Mouse (Mus musculus) hindbrain, embryonic 11.5 days (tissue): ENCODE measurements around the gene B4galt5. TPM values are rescaled to one million over a fixed set of nuclear protein-coding genes. Genes with fewer than 3 reads are reported as not detected.

Experiments
- ATAC-seq: fragments of 200-750 bp; cut with Nextera tagmentation; 2 replicates; pipeline ENCODE4 v1.8.0; 2017; ENCODE audit warnings: mild to moderate bottlenecking, moderate TSS enrichment, moderate library complexity; ENCODE audit not compliant: low FRiP score
- DNase-seq: peaks from one replicate; pipeline ENCODE4 v3.0.0-alpha.2; 2015; ENCODE audit warnings: low spot score
- H3K27ac ChIP-seq: fragments of 300-500 bp; sonication (generic); 2 replicates; pipeline ENCODE4 v1.5.1; 2014; ENCODE audit warnings: mild to moderate bottlenecking, low read depth, low read length
- H3K27me3 ChIP-seq: fragments of 300-500 bp; sonication (generic); 2 replicates; pipeline ENCODE4 v1.6.1; 2014; ENCODE audit warnings: mild to moderate bottlenecking, low read length, moderate library complexity, mixed read lengths; ENCODE audit not compliant: control insufficient read depth, insufficient read depth
- H3K36me3 ChIP-seq: fragments of 300-500 bp; sonication (generic); 2 replicates; pipeline ENCODE4 v1.6.1; 2014; ENCODE audit warnings: mild to moderate bottlenecking, low read length, moderate library complexity, mixed read lengths; ENCODE audit not compliant: control insufficient read depth, insufficient read depth
- H3K4me1 ChIP-seq: fragments of 300-500 bp; sonication (generic); replicated peaks from 2 replicates; pipeline ENCODE4 v1.6.1; 2014; ENCODE audit warnings: low read length, mixed read lengths; ENCODE audit not compliant: control insufficient read depth, insufficient read depth
- H3K4me2 ChIP-seq: fragments of 300-500 bp; sonication (generic); replicated peaks from 2 replicates; pipeline ENCODE4 v1.6.1; 2014; ENCODE audit warnings: mild to moderate bottlenecking, low read depth, low read length
- H3K4me3 ChIP-seq: fragments of 300-500 bp; sonication (generic); 2 replicates; pipeline ENCODE4 v1.5.1; 2014; ENCODE audit warnings: low read depth, low read length
- H3K9ac ChIP-seq: fragments of 300-500 bp; sonication (generic); 2 replicates; pipeline ENCODE4 v1.6.1; 2014; ENCODE audit warnings: low read depth, low read length
- H3K9me3 ChIP-seq: fragments of 300-500 bp; sonication (generic); 2 replicates; pipeline ENCODE4 v1.6.1; 2016; ENCODE audit warnings: low read length; ENCODE audit not compliant: control insufficient read depth
- WGBS: fragments of 180-500 bp; shearing (Covaris S2); extraction: QIAGEN DNeasy Blood & Tissue Kit; methylation state at CpG from one replicate; pipeline ENCODE4 v1.1.7; 2014; 5-methylcytosine and 5-hydroxymethylcytosine counted together
- polyA plus RNA-seq: library from polyadenylated mRNA; unstranded; fragments of >200 nt; fragmentation: Nextera tagmentation; extraction: Ambion mirVana; gene quantifications from 2 replicates; pipeline ENCODE4 v1.2.1, GENCODE M21; 2014

B4galt5 gene
- polyA plus RNA-seq, 1 experiment from 2014 or later: 15.3 TPM

DNA sequence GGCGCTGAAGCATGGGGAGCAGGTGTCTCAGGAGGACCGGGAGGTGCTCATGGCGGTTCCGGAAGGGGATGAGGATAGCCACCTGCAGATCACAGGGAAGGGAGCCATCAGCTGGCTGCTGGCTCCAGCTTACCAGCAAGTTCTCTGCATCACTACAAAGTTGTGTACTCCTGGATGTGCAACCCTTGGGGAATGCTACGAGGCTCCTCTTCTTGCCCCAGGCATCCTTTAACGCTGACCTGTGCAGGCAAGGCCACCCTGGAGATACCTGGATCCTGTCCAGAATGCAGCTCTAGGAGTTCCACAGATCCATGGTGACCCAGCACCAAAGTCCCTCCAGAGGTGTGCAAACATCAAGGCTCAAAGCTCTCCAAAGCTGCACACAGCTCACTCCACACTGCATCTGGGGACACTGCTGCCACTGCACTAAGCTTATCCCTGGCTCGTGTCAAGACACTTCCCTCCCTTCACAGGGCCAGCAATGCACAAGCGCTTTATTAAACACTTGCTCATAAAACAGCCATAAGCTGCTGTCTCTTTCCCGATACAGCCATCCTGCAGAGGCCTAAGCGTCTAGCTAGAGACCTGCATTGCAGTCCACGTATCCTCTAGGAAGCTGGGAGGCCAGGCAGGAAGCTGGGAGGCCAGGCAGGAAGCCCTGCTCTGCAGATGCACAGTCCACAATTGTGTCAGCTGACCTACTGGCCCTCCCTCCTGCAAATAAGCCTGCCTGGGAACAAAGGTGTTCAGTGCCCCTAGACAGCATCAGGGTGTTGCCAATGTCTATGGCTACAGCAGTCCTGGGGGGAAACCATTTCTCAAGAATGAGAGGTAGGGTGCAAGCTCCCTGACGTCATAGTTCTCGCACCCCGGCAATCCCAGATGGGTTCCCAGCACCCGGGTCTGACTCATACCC lies 42.1 kb downstream of the B4galt5 start:
- H3K4me1 ChIP-seq: peaks cover 4% of the 10 kb centered on the region; the same call in 1 of the 2 replicates
- H3K36me3 ChIP-seq: 0 out of 2 replicates have a peak, but pooled peaks cover 2% of the 10 kb centered on the region
- H3K9ac ChIP-seq: no peak overlapping the region
- H3K4me3 ChIP-seq: no peak overlapping the region
- no peak overlapping the region for H3K4me2 ChIP-seq
- 91% methylated on average over 15 of the region's 15 CpGs for WGBS
- no peaks in the 10 kb centered on the region for H3K9me3 ChIP-seq
- no peaks in the 10 kb centered on the region for H3K27me3 ChIP-seq
- DNase-seq (no peak), ATAC-seq (no peak)
- peak overlapping the region; percentile 42; the same call in 1 of the 2 replicates for H3K27ac ChIP-seq

DNA sequence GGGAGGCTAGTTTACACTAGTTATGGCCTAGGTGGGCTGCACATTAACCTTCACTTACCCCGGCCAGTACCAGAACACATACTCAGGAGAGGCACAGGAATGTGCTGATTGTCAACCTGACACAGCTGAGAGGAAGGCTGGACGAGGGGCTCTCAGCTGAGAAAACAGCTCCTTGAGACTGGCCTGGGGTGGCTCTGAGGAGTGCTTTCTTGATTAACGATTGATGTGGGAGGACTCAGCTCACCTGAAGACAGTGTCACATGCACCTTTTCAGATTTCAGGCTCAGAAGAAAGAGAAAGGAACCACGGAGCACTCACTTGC lies 42.7 kb downstream of the B4galt5 start:
- Histone ChIP-seq H3K9me3 (no peaks in the 10 kb centered on the region), H3K4me1 (peaks cover 4% of the 10 kb centered on the region; the same call in 1 of the 2 replicates), H3K27ac (no peak overlapping the region), H3K4me3 (no peak overlapping the region), H3K36me3 (0 out of 2 replicates have a peak, but pooled peaks cover 2% of the 10 kb centered on the region), H3K4me2 (no peak overlapping the region), H3K27me3 (no peaks in the 10 kb centered on the region), H3K9ac (no peak overlapping the region)
- 85% methylated on average over 4 of the region's 4 CpGs for WGBS
- DNase-seq: no peak
- ATAC-seq: no peak

DNA sequence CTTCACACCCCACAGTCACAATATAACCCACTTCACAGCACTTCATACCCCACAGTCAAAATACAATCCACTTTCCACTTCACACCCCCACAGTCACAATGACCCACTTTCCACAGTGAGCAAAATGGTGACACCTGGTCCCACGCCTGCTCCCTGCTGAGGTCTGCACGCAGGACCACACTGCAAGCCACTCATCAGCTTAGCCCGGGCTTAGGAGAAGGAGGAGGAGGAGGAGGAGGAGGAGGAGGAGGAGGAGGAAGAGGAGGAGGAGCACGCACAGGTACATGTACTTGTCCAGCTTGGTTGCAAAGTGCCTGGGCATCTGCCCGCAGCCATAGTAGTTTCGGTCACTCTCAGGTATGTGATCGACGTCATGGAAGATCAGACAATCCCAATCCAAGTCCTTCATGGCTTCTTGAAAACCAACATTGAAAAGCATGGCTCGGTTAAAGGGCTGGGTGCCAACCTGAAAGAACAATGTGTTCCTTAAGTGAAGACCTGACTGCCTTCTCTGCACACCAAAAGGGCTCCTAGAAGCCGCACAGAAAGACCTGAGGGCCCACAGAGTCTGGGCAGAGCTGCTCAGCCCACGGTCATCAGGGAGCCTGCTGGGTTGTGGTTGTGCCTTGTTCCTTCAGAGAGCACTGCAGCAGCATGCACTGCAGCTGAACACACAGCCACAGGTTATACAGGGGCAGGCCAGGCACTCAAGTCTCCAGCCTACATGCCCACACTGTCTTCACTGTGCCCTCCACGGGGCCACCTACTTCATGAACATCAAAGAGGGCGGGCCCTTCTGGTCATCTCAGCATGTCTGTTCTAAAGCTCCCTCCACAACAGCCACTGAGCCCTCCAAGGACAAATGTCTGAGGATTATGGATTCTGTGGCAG lies 43.4 kb downstream of the B4galt5 start:
- Histone ChIP-seq H3K4me1 (peaks cover 4% of the 10 kb centered on the region; the same call in 1 of the 2 replicates), H3K27me3 (no peaks in the 10 kb centered on the region), H3K36me3 (0 out of 2 replicates have a peak, but pooled peaks cover 2% of the 10 kb centered on the region), H3K9ac (no peak overlapping the region), H3K9me3 (no peaks in the 10 kb centered on the region), H3K4me3 (no peak overlapping the region), H3K4me2 (no peak overlapping the region), H3K27ac (no peak overlapping the region)
- WGBS: 94% methylated on average over 12 of the region's 13 CpGs
- DNase-seq: no peak
- no peak for ATAC-seq

DNA sequence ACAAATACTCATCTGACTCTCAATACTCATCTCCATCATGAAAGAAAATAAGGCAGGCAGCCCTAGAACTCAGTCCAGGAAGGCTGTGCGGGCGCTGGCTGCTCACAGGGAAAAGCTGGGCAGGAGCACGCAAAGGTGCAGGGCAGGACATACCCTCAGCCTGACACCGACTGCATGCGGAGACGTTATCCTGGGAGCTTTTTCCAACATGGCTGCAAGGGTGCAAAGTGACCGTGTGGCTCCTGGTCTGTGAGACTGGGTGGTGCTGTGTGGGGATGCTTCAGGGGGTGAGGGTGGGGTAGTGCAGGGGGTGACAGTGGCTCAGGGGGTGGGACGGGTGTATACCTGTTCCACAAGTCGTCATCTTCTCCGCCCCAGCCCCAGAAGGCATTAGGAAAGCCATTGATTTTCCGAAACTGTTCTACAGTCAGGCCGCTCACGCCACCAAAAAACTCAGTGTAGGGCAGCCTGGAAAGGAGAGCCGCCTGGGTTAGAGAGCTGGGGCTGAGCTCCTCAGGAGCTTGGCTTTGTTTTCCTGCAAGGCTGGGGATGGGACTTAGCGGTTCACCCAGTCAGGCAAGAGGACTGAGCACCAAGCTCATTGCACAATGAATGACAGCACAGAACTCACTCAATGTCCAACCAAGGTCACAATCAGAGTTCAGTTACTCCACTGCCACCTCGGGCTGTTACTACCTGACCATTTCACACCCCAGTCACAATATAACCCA lies 44.2 kb downstream of the B4galt5 start:
- no peak overlapping the region for H3K4me2 ChIP-seq

DNA sequence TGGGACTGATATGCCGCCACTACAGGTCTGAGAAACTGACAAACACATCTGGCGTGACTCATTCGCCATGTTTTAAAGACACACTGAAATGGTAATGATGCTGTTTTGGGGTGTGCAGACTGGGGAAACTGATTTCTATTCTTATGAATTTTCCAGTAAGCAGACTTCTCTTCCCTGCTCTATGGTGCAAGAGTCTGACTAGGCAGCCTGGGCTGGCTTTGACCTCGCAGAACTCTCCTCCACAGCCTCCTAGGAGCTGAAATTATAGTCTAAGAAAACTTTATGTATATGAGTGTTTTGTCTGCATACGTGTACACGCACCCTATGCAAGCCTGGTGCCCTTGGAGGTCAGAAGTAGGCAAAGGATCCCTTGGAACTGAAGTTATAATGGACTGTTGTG lies 45.2 kb downstream of the B4galt5 start:
- no peak for ATAC-seq
- H3K36me3 ChIP-seq: 0 out of 2 replicates have a peak, but pooled peaks cover 2% of the 10 kb centered on the region

More for the DNA sequence above, 44.2 kb downstream of the B4galt5 start:
- H3K9me3 ChIP-seq: no peaks in the 10 kb centered on the region
- 0 out of 2 replicates have a peak, but pooled peaks cover 2% of the 10 kb centered on the region for H3K36me3 ChIP-seq
- ATAC-seq (no peak), DNase-seq (no peak)
- H3K27me3 ChIP-seq: no peaks in the 10 kb centered on the region
- H3K4me3 ChIP-seq: no peak overlapping the region
- no peak overlapping the region for H3K9ac ChIP-seq
- peaks cover 5% of the 10 kb centered on the region for H3K4me1 ChIP-seq
- WGBS: 89% methylated on average over 16 of the region's 16 CpGs
- no peak overlapping the region for H3K27ac ChIP-seq

DNA sequence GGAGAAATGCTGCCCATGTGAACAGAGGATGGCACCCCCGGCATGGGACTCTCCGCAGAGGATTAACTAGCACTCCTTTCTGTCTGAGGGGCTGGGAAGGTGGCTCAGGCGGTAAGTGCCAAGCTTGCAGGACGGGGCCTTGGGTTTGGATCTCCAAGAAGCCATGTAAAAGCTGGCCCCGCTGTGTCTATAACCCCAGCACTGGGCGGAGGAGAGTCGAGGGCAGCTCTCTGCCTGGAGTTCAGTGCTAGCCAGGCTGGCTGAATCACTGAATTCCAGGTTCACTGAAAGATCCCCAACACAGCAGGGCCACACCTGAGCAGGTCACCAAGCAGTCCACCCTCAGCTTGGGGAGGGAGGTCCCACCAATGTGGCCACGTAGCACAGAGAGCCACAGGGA lies 45.8 kb downstream of the B4galt5 start:
- H3K9ac ChIP-seq: no peak overlapping the region
- H3K9me3 ChIP-seq: no peaks in the 10 kb centered on the region
- 0 out of 2 replicates have a peak, but pooled peaks cover 2% of the 10 kb centered on the region for H3K36me3 ChIP-seq
- H3K4me3 ChIP-seq: no peak overlapping the region
- peaks cover 8% of the 10 kb centered on the region for H3K4me1 ChIP-seq
- H3K4me2 ChIP-seq: no peak overlapping the region
- 88% methylated on average over 8 of the region's 8 CpGs for WGBS
- ATAC-seq: no peak
- no peaks in the 10 kb centered on the region for H3K27me3 ChIP-seq
- no peak for DNase-seq
- H3K27ac ChIP-seq: no peak overlapping the region

More for the DNA sequence above, 45.2 kb downstream of the B4galt5 start:
- peaks cover 8% of the 10 kb centered on the region for H3K4me1 ChIP-seq
- WGBS: 93% methylated on average over 6 of the region's 6 CpGs
- no peaks in the 10 kb centered on the region for H3K27me3 ChIP-seq
- DNase-seq: no peak
- no peak overlapping the region for H3K4me2 ChIP-seq
- no peak overlapping the region for H3K9ac ChIP-seq
- no peak overlapping the region for H3K27ac ChIP-seq
- no peak overlapping the region for H3K4me3 ChIP-seq
- no peaks in the 10 kb centered on the region for H3K9me3 ChIP-seq

DNA sequence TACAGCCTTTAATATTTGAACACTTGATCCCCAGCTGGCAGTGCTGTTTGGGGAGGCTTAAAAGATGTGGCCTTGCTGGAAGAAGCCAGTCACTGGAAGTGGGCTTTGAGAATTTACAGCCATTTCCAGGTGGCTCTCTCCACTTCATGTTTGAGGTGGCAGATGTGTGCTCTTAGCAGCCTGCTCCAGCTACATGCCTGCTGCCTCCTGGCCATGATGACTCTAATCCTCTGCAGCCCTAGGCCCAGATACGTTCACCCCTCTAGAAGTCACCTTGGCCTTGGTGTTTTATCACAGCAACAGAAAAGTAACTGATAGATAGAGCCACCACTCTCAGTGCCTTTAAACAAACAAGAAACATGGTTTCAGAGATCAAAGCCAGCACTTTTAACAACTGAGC lies 46.3 kb downstream of the B4galt5 start:
- no peaks in the 10 kb centered on the region for H3K9me3 ChIP-seq
- 0 out of 2 replicates have a peak, but pooled peaks cover 2% of the 10 kb centered on the region for H3K36me3 ChIP-seq
- H3K9ac ChIP-seq: no peak overlapping the region
- no peak overlapping the region for H3K27ac ChIP-seq
- H3K27me3 ChIP-seq: no peaks in the 10 kb centered on the region
- H3K4me2 ChIP-seq: no peak overlapping the region
- no peak overlapping the region for H3K4me3 ChIP-seq
- no peak for DNase-seq
- H3K4me1 ChIP-seq: peaks cover 5% of the 10 kb centered on the region
- ATAC-seq: no peak
- WGBS: 82% methylated on average over 1 of the region's 1 CpGs

DNA sequence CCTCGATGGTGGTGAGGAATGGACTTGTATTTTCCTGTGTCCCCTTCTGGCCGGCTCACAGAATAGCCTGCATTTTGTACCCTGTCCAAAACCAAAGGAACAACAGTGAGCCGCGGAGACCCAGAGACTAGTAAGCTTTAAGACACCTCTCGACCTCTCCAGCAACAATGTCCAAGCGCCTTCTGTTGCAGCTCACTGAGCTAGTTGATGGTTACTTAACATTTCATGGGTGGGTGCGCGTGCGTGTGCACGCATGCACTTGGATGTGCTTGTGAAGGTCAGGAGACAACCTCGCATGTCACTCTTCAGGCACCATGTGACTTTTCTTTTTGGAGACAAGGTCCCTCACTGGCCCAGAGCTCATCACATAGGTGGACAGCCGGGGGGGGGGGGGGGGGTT lies 47.0 kb downstream of the B4galt5 start:
- H3K27me3 ChIP-seq: no peaks in the 10 kb centered on the region
- no peak for ATAC-seq
- H3K4me1 ChIP-seq: peaks cover 4% of the 10 kb centered on the region
- H3K9ac ChIP-seq: no peak overlapping the region
- DNase-seq: no peak
- no peak overlapping the region for H3K4me3 ChIP-seq
- H3K36me3 ChIP-seq: 0 out of 2 replicates have a peak, but pooled peaks cover 2% of the 10 kb centered on the region
- 93% methylated on average over 12 of the region's 12 CpGs for WGBS
- H3K9me3 ChIP-seq: no peaks in the 10 kb centered on the region
- no peak overlapping the region for H3K4me2 ChIP-seq
- H3K27ac ChIP-seq: no peak overlapping the region
